Mouse (Mus musculus): ENCODE data around the gene Wee2. TPM values are rescaled to one million over a fixed set of nuclear protein-coding genes. Genes with fewer than 3 reads are reported as not detected.

Gene Wee2
- not detected in 2 replicates for polyA plus RNA-seq (2015; fragmentation: Nextera tagmentation; extraction: Ambion mirVana)

- Histone ChIP-seq H3K27me3 (ENCODE audit: control insufficient read depth, insufficient read depth, low read length) (peaks cover 4% of the 10 kb centered on the region; the same call in 1 of the 2 replicates), H3K36me3 (ENCODE audit: control insufficient read depth, insufficient read depth, low read length) (no peaks in the 10 kb centered on the region), H3K4me3 (replicated peaks; ENCODE audit: low read length) (no peak within 1 kb of the TSS), H3K4me1 (ENCODE audit: control insufficient read depth, insufficient read depth, low read length) (peaks cover 9% of the 10 kb centered on the region), H3K4me2 (ENCODE audit: low read depth, low read length) (no peak within 1 kb of the TSS), H3K27ac (ENCODE audit: low read length) (no peak within 1 kb of the TSS), H3K9me3 (replicated peaks; ENCODE audit: control insufficient read depth, low read length) (no peaks in the 10 kb centered on the region), H3K9ac (ENCODE audit: low read length) (no peak within 1 kb of the TSS)
- ATAC-seq (ENCODE audit: insufficient read depth, low FRiP score): no peak
- WGBS: 69% methylated on average over 5 of the region's 5 CpGs
Observed at GRCm38 (mm10) chr6:40438936-40439335, at the start of gene Wee2. Gene Wee2, plus strand, starts transcription at chr6:40439088.

- Histone ChIP-seq H3K9me3 (replicated peaks; ENCODE audit: control insufficient read depth, low read length) (no peaks in the 10 kb centered on the region), H3K27me3 (ENCODE audit: control insufficient read depth, insufficient read depth, low read length) (no peaks in the 10 kb centered on the region), H3K27ac (ENCODE audit: low read length) (no peak overlapping the region), H3K9ac (ENCODE audit: low read length) (no peak overlapping the region), H3K4me1 (ENCODE audit: control insufficient read depth, insufficient read depth, low read length) (no peaks in the 10 kb centered on the region), H3K4me3 (replicated peaks; ENCODE audit: low read length) (no peak overlapping the region), H3K36me3 (ENCODE audit: control insufficient read depth, insufficient read depth, low read length) (peaks cover 4% of the 10 kb centered on the region; the same call in 1 of the 2 replicates), H3K4me2 (ENCODE audit: low read depth, low read length) (no peak overlapping the region)
- no peak for ATAC-seq (ENCODE audit: insufficient read depth, low FRiP score)
- 86% methylated on average over 1 of the region's 1 CpGs for WGBS
Observed at GRCm38 (mm10) chr6:40390975-40391374, 47.9 kb upstream of the Wee2 start.

GRCm38 (mm10) chr6:40393213-40393612, 45.7 kb upstream of the Wee2 start:
- 31% methylated on average over 3 of the region's 3 CpGs for WGBS
- Histone ChIP-seq H3K9me3 (replicated peaks; ENCODE audit: control insufficient read depth, low read length) (no peaks in the 10 kb centered on the region), H3K4me2 (ENCODE audit: low read depth, low read length) (no peak overlapping the region), H3K27me3 (ENCODE audit: control insufficient read depth, insufficient read depth, low read length) (no peaks in the 10 kb centered on the region), H3K4me3 (replicated peaks; ENCODE audit: low read length) (no peak overlapping the region), H3K4me1 (ENCODE audit: control insufficient read depth, insufficient read depth, low read length) (no peaks in the 10 kb centered on the region), H3K36me3 (ENCODE audit: control insufficient read depth, insufficient read depth, low read length) (peaks cover 4% of the 10 kb centered on the region; the same call in 1 of the 2 replicates), H3K27ac (ENCODE audit: low read length) (no peak overlapping the region), H3K9ac (ENCODE audit: low read length) (no peak overlapping the region)
- ATAC-seq (ENCODE audit: insufficient read depth, low FRiP score): peak; percentile 90; the same call in 1 of the 2 replicates

GRCm38 (mm10) chr6:40402031-40402430, 36.9 kb upstream of the Wee2 start:
- Histone ChIP-seq H3K27ac (ENCODE audit: low read length) (no peak overlapping the region), H3K9ac (ENCODE audit: low read length) (no peak overlapping the region), H3K4me1 (ENCODE audit: control insufficient read depth, insufficient read depth, low read length) (no peaks in the 10 kb centered on the region), H3K36me3 (ENCODE audit: control insufficient read depth, insufficient read depth, low read length) (peaks cover 19% of the 10 kb centered on the region), H3K27me3 (ENCODE audit: control insufficient read depth, insufficient read depth, low read length) (no peaks in the 10 kb centered on the region), H3K4me2 (ENCODE audit: low read depth, low read length) (no peak overlapping the region), H3K9me3 (replicated peaks; ENCODE audit: control insufficient read depth, low read length) (no peaks in the 10 kb centered on the region; the same call in 1 of the 2 replicates), H3K4me3 (replicated peaks; ENCODE audit: low read length) (no peak overlapping the region)
- peak; percentile 69; the same call in 1 of the 2 replicates for ATAC-seq (ENCODE audit: insufficient read depth, low FRiP score)
- WGBS: 69% methylated on average over 2 of the region's 2 CpGs

- no peak overlapping the region for H3K9ac ChIP-seq (ENCODE audit: low read length)
- no peak overlapping the region for H3K4me2 ChIP-seq (ENCODE audit: low read depth, low read length)
- no peak overlapping the region for H3K4me3 ChIP-seq (replicated peaks; ENCODE audit: low read length)
- H3K27me3 ChIP-seq (ENCODE audit: control insufficient read depth, insufficient read depth, low read length): no peaks in the 10 kb centered on the region
- H3K36me3 ChIP-seq (ENCODE audit: control insufficient read depth, insufficient read depth, low read length): peaks cover 14% of the 10 kb centered on the region
- no peak for ATAC-seq (ENCODE audit: insufficient read depth, low FRiP score)
- WGBS: 85% methylated on average over 4 of the region's 4 CpGs
- no peaks in the 10 kb centered on the region; the same call in 1 of the 2 replicates for H3K9me3 ChIP-seq (replicated peaks; ENCODE audit: control insufficient read depth, low read length)
- H3K4me1 ChIP-seq (ENCODE audit: control insufficient read depth, insufficient read depth, low read length): no peaks in the 10 kb centered on the region
- no peak overlapping the region for H3K27ac ChIP-seq (ENCODE audit: low read length)
Observed at GRCm38 (mm10) chr6:40403640-40404285, 35.1 kb upstream of the Wee2 start.

- H3K27me3 ChIP-seq (ENCODE audit: control insufficient read depth, insufficient read depth, low read length): no peaks in the 10 kb centered on the region
- H3K9me3 ChIP-seq (replicated peaks; ENCODE audit: control insufficient read depth, low read length): no peaks in the 10 kb centered on the region
- H3K4me1 ChIP-seq (ENCODE audit: control insufficient read depth, insufficient read depth, low read length): no peaks in the 10 kb centered on the region
- H3K36me3 ChIP-seq (ENCODE audit: control insufficient read depth, insufficient read depth, low read length): no peaks in the 10 kb centered on the region
- no peak for ATAC-seq (ENCODE audit: insufficient read depth, low FRiP score)
- H3K4me3 ChIP-seq (replicated peaks; ENCODE audit: low read length): no peak overlapping the region
- 89% methylated on average over 3 of the region's 3 CpGs for WGBS
- H3K9ac ChIP-seq (ENCODE audit: low read length): no peak overlapping the region
- no peak overlapping the region for H3K27ac ChIP-seq (ENCODE audit: low read length)
- H3K4me2 ChIP-seq (ENCODE audit: low read depth, low read length): no peak overlapping the region
Observed at GRCm38 (mm10) chr6:40411085-40411484, 27.8 kb upstream of the Wee2 start.

- H3K4me3 ChIP-seq (replicated peaks; ENCODE audit: low read length): no peak overlapping the region
- no peaks in the 10 kb centered on the region for H3K9me3 ChIP-seq (replicated peaks; ENCODE audit: control insufficient read depth, low read length)
- 76% methylated on average over 5 of the region's 5 CpGs for WGBS
- ATAC-seq (ENCODE audit: insufficient read depth, low FRiP score): no peak
- H3K27me3 ChIP-seq (ENCODE audit: control insufficient read depth, insufficient read depth, low read length): no peaks in the 10 kb centered on the region
- no peaks in the 10 kb centered on the region for H3K36me3 ChIP-seq (ENCODE audit: control insufficient read depth, insufficient read depth, low read length)
- H3K4me1 ChIP-seq (ENCODE audit: control insufficient read depth, insufficient read depth, low read length): no peaks in the 10 kb centered on the region
- H3K4me2 ChIP-seq (ENCODE audit: low read depth, low read length): no peak overlapping the region
- H3K27ac ChIP-seq (ENCODE audit: low read length): no peak overlapping the region
- no peak overlapping the region for H3K9ac ChIP-seq (ENCODE audit: low read length)
Observed at GRCm38 (mm10) chr6:40413046-40413445, 25.8 kb upstream of the Wee2 start.

GRCm38 (mm10) chr6:40413565-40413964, 25.3 kb upstream of the Wee2 start:
- no peak overlapping the region for H3K27ac ChIP-seq (ENCODE audit: low read length)
- no peak for ATAC-seq (ENCODE audit: insufficient read depth, low FRiP score)
- H3K4me1 ChIP-seq (ENCODE audit: control insufficient read depth, insufficient read depth, low read length): no peaks in the 10 kb centered on the region
- H3K27me3 ChIP-seq (ENCODE audit: control insufficient read depth, insufficient read depth, low read length): no peaks in the 10 kb centered on the region
- H3K9ac ChIP-seq (ENCODE audit: low read length): no peak overlapping the region
- no peaks in the 10 kb centered on the region for H3K36me3 ChIP-seq (ENCODE audit: control insufficient read depth, insufficient read depth, low read length)
- no peak overlapping the region for H3K4me2 ChIP-seq (ENCODE audit: low read depth, low read length)
- H3K4me3 ChIP-seq (replicated peaks; ENCODE audit: low read length): no peak overlapping the region
- WGBS: 90% methylated on average over 3 of the region's 3 CpGs
- no peaks in the 10 kb centered on the region for H3K9me3 ChIP-seq (replicated peaks; ENCODE audit: control insufficient read depth, low read length)

GRCm38 (mm10) chr6:40415799-40416198, 23.1 kb upstream of the Wee2 start:
- H3K9me3 ChIP-seq (replicated peaks; ENCODE audit: control insufficient read depth, low read length): no peaks in the 10 kb centered on the region
- H3K27me3 ChIP-seq (ENCODE audit: control insufficient read depth, insufficient read depth, low read length): no peaks in the 10 kb centered on the region
- no peaks in the 10 kb centered on the region for H3K36me3 ChIP-seq (ENCODE audit: control insufficient read depth, insufficient read depth, low read length)
- H3K4me1 ChIP-seq (ENCODE audit: control insufficient read depth, insufficient read depth, low read length): no peaks in the 10 kb centered on the region
- ATAC-seq (ENCODE audit: insufficient read depth, low FRiP score): no peak
- no peak overlapping the region for H3K9ac ChIP-seq (ENCODE audit: low read length)
- no peak overlapping the region for H3K27ac ChIP-seq (ENCODE audit: low read length)
- H3K4me2 ChIP-seq (ENCODE audit: low read depth, low read length): no peak overlapping the region
- no peak overlapping the region for H3K4me3 ChIP-seq (replicated peaks; ENCODE audit: low read length)
- 86% methylated on average over 5 of the region's 5 CpGs for WGBS

All from stomach, embryonic 16.5 days (tissue).